Mouse (Mus musculus): Measurements from ENCODE around the gene Sardh. TPM values are rescaled to one million over a fixed set of nuclear protein-coding genes. Genes with fewer than 3 reads are reported as not detected.

Sardh gene
- polyA plus RNA-seq, 3 experiments from 2014 or later, result 6.3 to 7.3 TPM; not detected in 1

DNA sequence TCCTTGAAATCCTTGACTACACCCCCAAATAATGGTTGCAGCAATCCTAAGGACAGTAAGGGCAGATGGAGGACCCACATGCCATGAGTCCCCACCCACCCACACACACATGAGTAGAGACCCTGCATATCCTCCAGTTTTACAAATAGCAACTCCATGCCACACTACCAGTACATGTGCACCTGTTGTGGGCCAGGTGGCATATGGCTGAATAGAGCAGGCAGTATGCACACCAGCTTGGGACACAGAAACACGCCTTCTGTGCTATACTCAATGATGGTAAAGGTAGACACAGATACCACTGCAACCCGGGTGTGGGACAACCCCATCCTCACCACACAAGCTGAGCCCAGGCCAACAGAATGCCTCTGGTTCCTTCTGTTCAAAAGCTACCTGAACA lies 82.1 kb downstream of the Sardh start:
- ATAC-seq, result no peak

- no peak for ATAC-seq
These were observed 83.1 kb downstream of the Sardh start, which contains the start of gene Dbh for GRCm38 (mm10) chr2:27164796-27165590. Gene Dbh, plus strand, starts transcription at chr2:27165233.

GRCm38 (mm10) chr2:27163851-27164250 lies 84.3 kb downstream of the Sardh start:
- ATAC-seq, result no peak

- ATAC-seq, result no peak
These were observed 85.5 kb downstream of the Sardh start for GRCm38 (mm10) chr2:27162656-27163055.

DNA sequence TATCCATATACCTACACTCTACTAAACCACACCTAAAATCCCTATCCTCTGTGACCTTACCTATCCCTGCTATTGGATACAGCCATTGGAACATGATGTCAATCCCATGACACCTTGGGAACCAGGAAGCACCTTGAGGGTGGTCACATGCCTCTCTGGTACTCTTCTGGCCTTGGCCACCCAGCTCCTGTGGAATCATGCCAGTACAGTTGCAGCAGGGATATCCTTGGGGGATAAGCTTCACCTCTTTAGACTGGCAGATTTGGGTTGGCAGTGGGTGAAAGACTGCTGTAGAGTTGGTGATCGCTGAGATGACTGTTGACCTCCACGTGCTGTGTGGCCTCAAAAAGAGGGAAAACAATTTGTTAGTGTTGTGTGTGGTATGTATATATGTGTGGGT lies 86.6 kb downstream of the Sardh start:
- ATAC-seq, result no peak

GRCm38 (mm10) chr2:27156596-27156995 lies 91.5 kb downstream of the Sardh start:
- ATAC-seq, result no peak

GRCm38 (mm10) chr2:27154466-27155185 lies 93.5 kb downstream of the Sardh start:
- ATAC-seq, result no peak

- ATAC-seq, result no peak
These were observed 98.7 kb downstream of the Sardh start for GRCm38 (mm10) chr2:27149457-27149856.

- no peak for ATAC-seq
These were observed 101.3 kb downstream of the Sardh start for GRCm38 (mm10) chr2:27146840-27147239.

DNA sequence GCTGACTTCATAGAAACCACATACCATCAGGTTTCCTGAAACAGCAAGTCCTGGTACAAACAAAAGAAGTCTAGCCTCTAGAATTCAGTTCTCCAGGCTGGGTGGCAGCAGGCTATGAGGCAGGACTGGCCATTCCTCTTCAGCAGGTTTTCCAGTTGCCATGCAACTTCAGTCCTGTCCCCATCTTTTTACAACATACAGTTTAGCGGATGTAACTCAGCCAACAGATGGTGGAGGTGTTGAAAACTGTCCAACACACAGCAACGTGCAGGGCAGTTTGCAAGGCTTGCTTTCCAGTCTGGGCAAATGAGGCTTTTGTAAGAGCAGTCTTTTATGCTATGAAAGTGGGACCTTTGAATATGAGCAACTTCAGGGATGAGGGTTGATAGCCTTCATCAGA lies 103.2 kb downstream of the Sardh start:
- no peak for ATAC-seq

DNA sequence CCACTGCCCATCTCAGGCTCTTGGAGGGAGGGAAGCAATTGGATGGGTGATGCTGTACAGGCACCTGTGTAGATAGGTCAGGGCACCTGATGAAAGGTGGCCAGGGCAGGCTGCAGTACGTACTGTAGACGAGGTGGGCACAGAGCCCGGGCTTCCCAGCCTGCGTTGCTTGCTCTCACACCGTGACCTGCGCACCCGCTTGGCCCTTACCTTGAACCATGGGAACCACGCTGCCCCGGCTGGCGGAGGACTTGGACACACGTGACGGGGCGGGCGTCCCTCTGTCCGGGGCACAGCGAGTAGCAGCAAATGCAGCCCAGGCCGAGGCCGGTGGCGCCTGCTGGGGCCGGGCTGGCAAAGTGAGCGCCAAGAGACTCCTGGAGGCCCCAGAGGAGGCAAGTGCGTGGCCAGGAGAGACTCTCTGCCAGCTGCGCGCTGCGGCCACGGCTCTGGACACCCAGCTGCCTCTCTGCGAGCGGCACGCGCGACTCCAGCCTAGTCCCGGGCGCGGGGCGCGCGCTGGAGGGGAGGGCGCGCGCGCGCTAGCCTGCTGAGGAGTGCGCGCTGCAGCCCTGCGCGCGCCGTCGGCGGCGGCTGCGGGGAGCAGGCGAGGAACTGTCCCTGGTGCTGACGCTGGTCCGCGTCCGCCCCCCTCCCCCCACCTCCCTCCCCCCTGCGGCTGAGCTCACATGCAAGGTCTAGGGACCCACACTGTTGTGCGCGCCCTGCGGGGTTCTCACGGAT lies 106.0 kb downstream of the Sardh start, which contains the start of gene Fam163b:
Gene Fam163b, minus strand, starts transcription at position 542 of the 744 bp plus-strand sequence.
- no peak for ATAC-seq

Other genes starting within 250 kb of the Sardh start
- gene Cacfd1, start 238.4 kb downstream of the Sardh start, polyA plus RNA-seq (2017; shearing (Covaris generic)), result 10 to 100 TPM; 12.9 to 19.5 (median 17.3) TPM
- 1 to 10 TPM; 3.2 to 6.0 (median 3.5) TPM for gene Slc2a6, start 220.3 kb downstream of the Sardh start, polyA plus RNA-seq (2017; shearing (Covaris generic))
- gene Mymk, start 176.2 kb downstream of the Sardh start, polyA plus RNA-seq (2017; shearing (Covaris generic)), result not detected
- not detected for gene Adamtsl2, start 169.0 kb downstream of the Sardh start, polyA plus RNA-seq (2017; shearing (Covaris generic))
- gene Fam163b, start 105.8 kb downstream of the Sardh start, polyA plus RNA-seq (2017; shearing (Covaris generic)), result not detected
- gene Dbh, start 83.1 kb downstream of the Sardh start, polyA plus RNA-seq (2017; shearing (Covaris generic)), result under 1 TPM in 1 of 3 experiments, not detected in 2; 0.22 TPM
- 1 to 10 TPM; 3.8 to 7.1 (median 7.0) TPM for gene Vav2, start 178.7 kb upstream of the Sardh start, polyA plus RNA-seq (2017; shearing (Covaris generic))
- gene Brd3os, start 194.0 kb upstream of the Sardh start, polyA plus RNA-seq (2017; shearing (Covaris generic)), result not detected